Mouse (Mus musculus): ENCODE results near the gene Ipp. TPM values are rescaled to one million over a fixed set of nuclear protein-coding genes. Genes with fewer than 3 reads are reported as not detected.

Gene Ipp
- total and polyA plus RNA-seq, 3 experiments = 14.4 to 20.8 (median 17.3) TPM

DNA sequence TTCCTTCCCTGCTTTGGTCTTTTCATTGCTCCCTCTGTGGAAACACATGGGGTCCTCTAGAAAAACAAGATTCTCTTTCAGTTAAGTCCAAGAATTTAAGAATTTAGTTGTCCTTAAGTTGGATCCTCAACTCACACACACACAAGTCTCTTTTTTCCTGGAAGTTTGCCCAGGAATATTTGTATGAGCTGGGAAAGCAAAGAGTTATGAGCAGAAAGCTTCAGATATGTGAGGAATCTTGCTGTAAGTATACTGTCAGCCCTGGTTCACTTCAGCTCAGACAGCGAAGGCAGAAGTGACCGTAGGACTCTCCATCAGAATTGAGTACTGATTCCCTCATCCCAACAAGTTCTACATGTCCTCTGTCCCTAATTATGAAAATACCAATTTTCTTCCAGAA lies 15.5 kb upstream of the Ipp start:
- Histone ChIP-seq H3K4me1 (ENCODE audit: control insufficient read depth in 1 of 2, insufficient read depth in 2 of 2) (no peaks in the 10 kb centered on the region), H3K27me3 (replicated peaks) (no peaks in the 10 kb centered on the region), H3K36me3 (replicated peaks in 1 of 2; ENCODE audit: control insufficient read depth in 1 of 2, insufficient read depth in 1 of 2, low read length in 1 of 2) (no peaks in the 10 kb centered on the region), H3K9me3 (replicated peaks; ENCODE audit: low read length) (no peaks in the 10 kb centered on the region), H3K4me3 (replicated peaks in 1 of 3; ENCODE audit: low read depth in 2 of 3, low read length in 2 of 3, poor library complexity in 1 of 3) (no peak overlapping the region), H3K4me2 (ENCODE audit: insufficient read depth, low read depth, poor library complexity, severe bottlenecking) (no peak overlapping the region), H3K79me2 (replicated peaks; ENCODE audit: control insufficient read depth, extremely low read depth, insufficient read depth, poor library complexity, severe bottlenecking) (no peaks in the 10 kb centered on the region), H3K9ac (ENCODE audit: insufficient read depth, low read depth) (no peak overlapping the region), H3K27ac (ENCODE audit: insufficient read depth, low read depth) (no peak overlapping the region)
- in situ Hi-C loops (cut with MboI; ENCODE audit: low pct_ligation_motif_present, low pct_unique_long_range_greater_than_20kb, low sequenced_read_pairs) (no loop called here), dilution Hi-C loops (cut with MboI; ENCODE audit: extremely low pct_ligation_motif_present, extremely low pct_unique_long_range_greater_than_20kb, low sequenced_read_pairs) (no loop called here)
- no peak for DNase-seq (ENCODE audit: extremely low read depth)
- no peak for TF ChIP-seq CHD2 (IDR thresholded peaks at IDR 0.05; ENCODE audit: low read length)
- no peak for TF ChIP-seq IRF4 (IDR thresholded peaks at IDR 0.05; ENCODE audit: low read depth, low read length)
- no peak for TF ChIP-seq BHLHE40 (IDR thresholded peaks at IDR 0.05; ENCODE audit: low read depth, low read length)
- no peak for TF ChIP-seq RCOR1 (conservative IDR thresholded peaks at IDR 0.05; ENCODE audit: low read depth, low read length)
- no peak for TF ChIP-seq MAFK (IDR thresholded peaks at IDR 0.05; ENCODE audit: insufficient replicate concordance, low read length)
- TF ChIP-seq USF1 (IDR thresholded peaks at IDR 0.05; ENCODE audit: low read depth, low read length) = no peak
- no peak for TF ChIP-seq MYC (IDR thresholded peaks at IDR 0.05; ENCODE audit: low read depth, low read length)
- TF ChIP-seq EP300 (IDR thresholded peaks at IDR 0.05; ENCODE audit: low read length) = no peak
- TF ChIP-seq USF2 (conservative IDR thresholded peaks at IDR 0.05; ENCODE audit: low read depth, low read length) = no peak
- TF ChIP-seq ZKSCAN1 (IDR thresholded peaks at IDR 0.05; ENCODE audit: borderline replicate concordance, low read depth, low read length) = no peak
- no peak for TF ChIP-seq KAT2A (IDR thresholded peaks at IDR 0.05; ENCODE audit: insufficient replicate concordance, low read length)
- TF ChIP-seq MXI1 (IDR thresholded peaks at IDR 0.05; ENCODE audit: low read depth, low read length) = no peak
- no peak for TF ChIP-seq MAX (IDR thresholded peaks at IDR 0.05; ENCODE audit: low read length)
- TF ChIP-seq ZC3H11A (IDR thresholded peaks at IDR 0.05; ENCODE audit: low read depth, low read length) = no peak
- TF ChIP-seq ZMIZ1 (IDR thresholded peaks at IDR 0.05; ENCODE audit: low read depth, low read length) = no peak
- no peak for TF ChIP-seq NELFE (IDR thresholded peaks at IDR 0.05; ENCODE audit: low read depth, low read length)

DNA sequence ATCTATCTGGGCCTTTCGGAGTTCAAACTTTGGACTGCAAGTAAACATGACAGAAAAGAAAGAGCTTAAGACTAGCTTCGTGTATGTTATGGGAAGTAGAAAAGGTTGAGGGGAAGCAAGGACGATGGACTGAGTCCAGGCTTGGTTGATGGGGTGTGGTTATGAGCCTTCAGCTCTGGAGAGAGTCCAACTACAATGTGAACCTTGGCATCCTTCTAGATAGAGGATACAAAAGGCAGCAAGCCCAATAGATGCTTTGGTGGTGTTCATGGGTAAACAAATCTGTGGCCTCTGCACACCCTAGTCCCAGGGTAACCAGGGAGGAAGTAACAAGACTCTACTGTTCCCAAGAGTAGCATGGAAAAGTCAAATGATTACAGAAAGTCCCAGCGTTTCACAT lies 14.9 kb upstream of the Ipp start:
- no peaks in the 10 kb centered on the region for H3K27me3 ChIP-seq (replicated peaks)
- H3K4me2 ChIP-seq (ENCODE audit: insufficient read depth, low read depth, poor library complexity, severe bottlenecking) = no peak overlapping the region
- H3K9me3 ChIP-seq (replicated peaks; ENCODE audit: low read length) = no peaks in the 10 kb centered on the region
- TF ChIP-seq ELF1 (IDR thresholded peaks at IDR 0.05; ENCODE audit: low read depth, low read length) = no peak
- TF ChIP-seq CTCF (conservative IDR thresholded peaks at IDR 0.05 in 1 of 2, IDR thresholded peaks at IDR 0.05 in 1 of 2; ENCODE audit: low read depth in 2 of 2, low read length in 2 of 2) = no peak
- TF ChIP-seq RCOR1 (conservative IDR thresholded peaks at IDR 0.05; ENCODE audit: low read depth, low read length) = no peak
- no peak for TF ChIP-seq CHD2 (IDR thresholded peaks at IDR 0.05; ENCODE audit: low read length)
- TF ChIP-seq HCFC1 (IDR thresholded peaks at IDR 0.05; ENCODE audit: low read depth, low read length) = no peak
- TF ChIP-seq SIN3A (IDR thresholded peaks at IDR 0.05; ENCODE audit: low read length) = no peak
- no peak for TF ChIP-seq BHLHE40 (IDR thresholded peaks at IDR 0.05; ENCODE audit: low read depth, low read length)
- TF ChIP-seq MYC (IDR thresholded peaks at IDR 0.05; ENCODE audit: low read depth, low read length) = no peak
- H3K27ac ChIP-seq (ENCODE audit: insufficient read depth, low read depth) = no peak overlapping the region
- no peaks in the 10 kb centered on the region for H3K36me3 ChIP-seq (replicated peaks in 1 of 2; ENCODE audit: control insufficient read depth in 1 of 2, insufficient read depth in 1 of 2, low read length in 1 of 2)
- no peak overlapping the region for H3K4me3 ChIP-seq (replicated peaks in 1 of 3; ENCODE audit: low read depth in 2 of 3, low read length in 2 of 3, poor library complexity in 1 of 3)
- H3K4me1 ChIP-seq (ENCODE audit: control insufficient read depth in 1 of 2, insufficient read depth in 2 of 2) = no peaks in the 10 kb centered on the region
- H3K79me2 ChIP-seq (replicated peaks; ENCODE audit: control insufficient read depth, extremely low read depth, insufficient read depth, poor library complexity, severe bottlenecking) = no peaks in the 10 kb centered on the region
- no peak overlapping the region for H3K9ac ChIP-seq (ENCODE audit: insufficient read depth, low read depth)
- dilution Hi-C loops (cut with MboI; ENCODE audit: extremely low pct_ligation_motif_present, extremely low pct_unique_long_range_greater_than_20kb, low sequenced_read_pairs) (no loop called here), in situ Hi-C loops (cut with MboI; ENCODE audit: low pct_ligation_motif_present, low pct_unique_long_range_greater_than_20kb, low sequenced_read_pairs) (no loop called here)
- DNase-seq (ENCODE audit: extremely low read depth) = no peak

Measured in CH12.LX (cell line).